Mouse (Mus musculus): ENCODE measurements at regions not wholly inside any gene's neighbourhood (a gene's known extent, or its start where the extent isn't known, plus 50 kb on each side); places are given as distances from the start of the nearest gene placed in this dataset.

- ATAC-seq (replicated peaks; ENCODE audit: low FRiP score, poor library complexity, severe bottlenecking), result peak; percentile 74; the same call in 1 of the 2 replicates
Observed at GRCm38 (mm10) chr1:128832201-128832883, 240.2 kb upstream of the Cxcr4 start.

- ATAC-seq (replicated peaks; ENCODE audit: low FRiP score, poor library complexity, severe bottlenecking), result no peak
Observed at GRCm38 (mm10) chr1:128830671-128831240, 238.7 kb upstream of the Cxcr4 start.

GRCm38 (mm10) chr1:128829536-128829935, 237.4 kb upstream of the Cxcr4 start:
- no peak for ATAC-seq (replicated peaks; ENCODE audit: low FRiP score, poor library complexity, severe bottlenecking)

GRCm38 (mm10) chr1:128826419-128826818, 234.3 kb upstream of the Cxcr4 start:
- no peak for ATAC-seq (replicated peaks; ENCODE audit: low FRiP score, poor library complexity, severe bottlenecking)

GRCm38 (mm10) chr1:128824916-128825683, 233.0 kb upstream of the Cxcr4 start:
- ATAC-seq (replicated peaks; ENCODE audit: low FRiP score, poor library complexity, severe bottlenecking), result no peak

- ATAC-seq (replicated peaks; ENCODE audit: low FRiP score, poor library complexity, severe bottlenecking), result no peak
Observed at GRCm38 (mm10) chr1:128824235-128824634, 232.1 kb upstream of the Cxcr4 start.

- no peak for ATAC-seq (replicated peaks; ENCODE audit: low FRiP score, poor library complexity, severe bottlenecking)
Observed at GRCm38 (mm10) chr1:128821991-128822390, 229.9 kb upstream of the Cxcr4 start.

- ATAC-seq (replicated peaks; ENCODE audit: low FRiP score, poor library complexity, severe bottlenecking), result no peak
Observed at GRCm38 (mm10) chr1:128820527-128820926, 228.4 kb upstream of the Cxcr4 start.

GRCm38 (mm10) chr1:128819611-128820010, 227.5 kb upstream of the Cxcr4 start:
- ATAC-seq (replicated peaks; ENCODE audit: low FRiP score, poor library complexity, severe bottlenecking), result no peak

GRCm38 (mm10) chr1:128813379-128813778, 221.3 kb upstream of the Cxcr4 start:
- no peak for ATAC-seq (replicated peaks; ENCODE audit: low FRiP score, poor library complexity, severe bottlenecking)

GRCm38 (mm10) chr1:128810860-128811259, 218.8 kb upstream of the Cxcr4 start:
- ATAC-seq (replicated peaks; ENCODE audit: low FRiP score, poor library complexity, severe bottlenecking), result no peak

GRCm38 (mm10) chr1:128810094-128810493, 218.0 kb upstream of the Cxcr4 start:
- no peak for ATAC-seq (replicated peaks; ENCODE audit: low FRiP score, poor library complexity, severe bottlenecking)

GRCm38 (mm10) chr1:128809601-128810000, 217.5 kb upstream of the Cxcr4 start:
- ATAC-seq (replicated peaks; ENCODE audit: low FRiP score, poor library complexity, severe bottlenecking), result no peak

- no peak for ATAC-seq (replicated peaks; ENCODE audit: low FRiP score, poor library complexity, severe bottlenecking)
Observed at GRCm38 (mm10) chr1:128808599-128808998, 216.5 kb upstream of the Cxcr4 start.

- no peak for ATAC-seq (replicated peaks; ENCODE audit: low FRiP score, poor library complexity, severe bottlenecking)
Observed at GRCm38 (mm10) chr1:128805687-128806653, 213.9 kb upstream of the Cxcr4 start.

GRCm38 (mm10) chr1:128803433-128804060, 211.5 kb upstream of the Cxcr4 start:
- ATAC-seq (replicated peaks; ENCODE audit: low FRiP score, poor library complexity, severe bottlenecking), result no peak

- ATAC-seq (replicated peaks; ENCODE audit: low FRiP score, poor library complexity, severe bottlenecking), result no peak
Observed at GRCm38 (mm10) chr1:128803058-128803432, 211.0 kb upstream of the Cxcr4 start.

- ATAC-seq (replicated peaks; ENCODE audit: low FRiP score, poor library complexity, severe bottlenecking), result no peak
Observed at GRCm38 (mm10) chr1:128798721-128799120, 206.6 kb upstream of the Cxcr4 start.

- no peak for ATAC-seq (replicated peaks; ENCODE audit: low FRiP score, poor library complexity, severe bottlenecking)
Observed at GRCm38 (mm10) chr1:128795654-128796053, 203.6 kb upstream of the Cxcr4 start.

Measured in erythroblast, adult 5-6 weeks (primary cell).